Mouse (Mus musculus): Measurements from ENCODE around the gene Stk24. TPM values are rescaled to one million over a fixed set of nuclear protein-coding genes. Genes with fewer than 3 reads are reported as not detected.

Gene Stk24
- polyA plus RNA-seq, 1 experiment from 2014 or later: 39.2 TPM

GRCm38 (mm10) chr14:121279106-121279505 lies 100.7 kb downstream of the Stk24 start:
- no peak overlapping the region for H3K4me2 ChIP-seq (replicated peaks; ENCODE audit: low read depth)
- no peak overlapping the region for H3K27ac ChIP-seq (ENCODE audit: low read depth, low read length)
- TF ChIP-seq CTCF (IDR thresholded peaks at IDR 0.05; ENCODE audit: low read depth): peak; percentile 100
- no peaks in the 10 kb centered on the region for H3K9me3 ChIP-seq (ENCODE audit: control insufficient read depth)
- H3K9ac ChIP-seq (ENCODE audit: low read depth, low read length): no peak overlapping the region
- peak; percentile 72 for ATAC-seq
- peaks cover 62% of the 10 kb centered on the region for H3K36me3 ChIP-seq (ENCODE audit: control insufficient read depth, insufficient read depth)
- no peaks in the 10 kb centered on the region for H3K4me1 ChIP-seq (replicated peaks; ENCODE audit: control insufficient read depth, insufficient read depth, low read length)
- no peak overlapping the region for H3K4me3 ChIP-seq (ENCODE audit: low read depth, low read length)
- WGBS: 36% methylated on average over 6 of the region's 6 CpGs
- no peaks in the 10 kb centered on the region for H3K27me3 ChIP-seq (replicated peaks; ENCODE audit: control insufficient read depth, insufficient read depth, low read length)

GRCm38 (mm10) chr14:121276016-121276415 lies 103.8 kb downstream of the Stk24 start:
- H3K4me3 ChIP-seq (ENCODE audit: low read depth, low read length): no peak overlapping the region
- no peaks in the 10 kb centered on the region for H3K4me1 ChIP-seq (replicated peaks; ENCODE audit: control insufficient read depth, insufficient read depth, low read length)
- H3K9me3 ChIP-seq (ENCODE audit: control insufficient read depth): no peaks in the 10 kb centered on the region
- H3K27me3 ChIP-seq (replicated peaks; ENCODE audit: control insufficient read depth, insufficient read depth, low read length): no peaks in the 10 kb centered on the region
- peaks cover 63% of the 10 kb centered on the region for H3K36me3 ChIP-seq (ENCODE audit: control insufficient read depth, insufficient read depth)
- TF ChIP-seq CTCF (IDR thresholded peaks at IDR 0.05; ENCODE audit: low read depth): no peak
- 70% methylated on average over 10 of the region's 10 CpGs for WGBS
- no peak overlapping the region for H3K9ac ChIP-seq (ENCODE audit: low read depth, low read length)
- H3K27ac ChIP-seq (ENCODE audit: low read depth, low read length): no peak overlapping the region
- ATAC-seq: no peak
- no peak overlapping the region for H3K4me2 ChIP-seq (replicated peaks; ENCODE audit: low read depth)

- H3K4me2 ChIP-seq (replicated peaks; ENCODE audit: low read depth): no peak overlapping the region
- WGBS: 82% methylated on average over 12 of the region's 12 CpGs
- TF ChIP-seq CTCF (IDR thresholded peaks at IDR 0.05; ENCODE audit: low read depth): no peak
- H3K4me1 ChIP-seq (replicated peaks; ENCODE audit: control insufficient read depth, insufficient read depth, low read length): no peaks in the 10 kb centered on the region
- H3K27me3 ChIP-seq (replicated peaks; ENCODE audit: control insufficient read depth, insufficient read depth, low read length): no peaks in the 10 kb centered on the region
- H3K9ac ChIP-seq (ENCODE audit: low read depth, low read length): no peak overlapping the region
- no peak for ATAC-seq
- H3K27ac ChIP-seq (ENCODE audit: low read depth, low read length): no peak overlapping the region
- no peaks in the 10 kb centered on the region for H3K9me3 ChIP-seq (ENCODE audit: control insufficient read depth)
- H3K4me3 ChIP-seq (ENCODE audit: low read depth, low read length): no peak overlapping the region
- H3K36me3 ChIP-seq (ENCODE audit: control insufficient read depth, insufficient read depth): peaks cover 59% of the 10 kb centered on the region
These were observed 104.8 kb downstream of the Stk24 start for GRCm38 (mm10) chr14:121274985-121275384.

GRCm38 (mm10) chr14:121270490-121270889 lies 109.3 kb downstream of the Stk24 start:
- no peak for TF ChIP-seq CTCF (IDR thresholded peaks at IDR 0.05; ENCODE audit: low read depth)
- H3K9me3 ChIP-seq (ENCODE audit: control insufficient read depth): no peaks in the 10 kb centered on the region
- no peak overlapping the region for H3K9ac ChIP-seq (ENCODE audit: low read depth, low read length)
- no peaks in the 10 kb centered on the region for H3K4me1 ChIP-seq (replicated peaks; ENCODE audit: control insufficient read depth, insufficient read depth, low read length)
- no peak overlapping the region for H3K27ac ChIP-seq (ENCODE audit: low read depth, low read length)
- H3K4me3 ChIP-seq (ENCODE audit: low read depth, low read length): no peak overlapping the region
- 75% methylated on average over 6 of the region's 6 CpGs for WGBS
- no peaks in the 10 kb centered on the region for H3K27me3 ChIP-seq (replicated peaks; ENCODE audit: control insufficient read depth, insufficient read depth, low read length)
- no peak for ATAC-seq
- H3K36me3 ChIP-seq (ENCODE audit: control insufficient read depth, insufficient read depth): peaks cover 56% of the 10 kb centered on the region
- H3K4me2 ChIP-seq (replicated peaks; ENCODE audit: low read depth): no peak overlapping the region

- peaks cover 41% of the 10 kb centered on the region for H3K36me3 ChIP-seq (ENCODE audit: control insufficient read depth, insufficient read depth)
- no peaks in the 10 kb centered on the region for H3K9me3 ChIP-seq (ENCODE audit: control insufficient read depth)
- WGBS: 94% methylated on average over 8 of the region's 8 CpGs
These were observed 112.0 kb downstream of the Stk24 start for GRCm38 (mm10) chr14:121267801-121268200.

GRCm38 (mm10) chr14:121264453-121264852 lies 115.4 kb downstream of the Stk24 start:
- peak; percentile 61 for ATAC-seq
- no peak for TF ChIP-seq CTCF (IDR thresholded peaks at IDR 0.05; ENCODE audit: low read depth)
- Histone ChIP-seq H3K4me1 (replicated peaks; ENCODE audit: control insufficient read depth, insufficient read depth, low read length) (no peaks in the 10 kb centered on the region), H3K9ac (ENCODE audit: low read depth, low read length) (no peak overlapping the region), H3K4me2 (replicated peaks; ENCODE audit: low read depth) (no peak overlapping the region), H3K4me3 (ENCODE audit: low read depth, low read length) (no peak overlapping the region), H3K36me3 (ENCODE audit: control insufficient read depth, insufficient read depth) (peaks cover 24% of the 10 kb centered on the region; the same call in 1 of the 2 replicates), H3K27ac (ENCODE audit: low read depth, low read length) (no peak overlapping the region), H3K27me3 (replicated peaks; ENCODE audit: control insufficient read depth, insufficient read depth, low read length) (no peaks in the 10 kb centered on the region), H3K9me3 (ENCODE audit: control insufficient read depth) (no peaks in the 10 kb centered on the region)
- 33% methylated on average over 6 of the region's 6 CpGs for WGBS

More at GRCm38 (mm10) chr14:121267801-121268200, 112.0 kb downstream of the Stk24 start:
- H3K27me3 ChIP-seq (replicated peaks; ENCODE audit: control insufficient read depth, insufficient read depth, low read length): no peaks in the 10 kb centered on the region
- TF ChIP-seq CTCF (IDR thresholded peaks at IDR 0.05; ENCODE audit: low read depth): no peak
- no peak overlapping the region for H3K9ac ChIP-seq (ENCODE audit: low read depth, low read length)
- no peak overlapping the region for H3K4me3 ChIP-seq (ENCODE audit: low read depth, low read length)
- ATAC-seq: no peak
- no peak overlapping the region for H3K27ac ChIP-seq (ENCODE audit: low read depth, low read length)
- H3K4me1 ChIP-seq (replicated peaks; ENCODE audit: control insufficient read depth, insufficient read depth, low read length): no peaks in the 10 kb centered on the region
- no peak overlapping the region for H3K4me2 ChIP-seq (replicated peaks; ENCODE audit: low read depth)

- peak; percentile 38 for ATAC-seq
- Histone ChIP-seq H3K4me3 (ENCODE audit: low read depth, low read length) (no peak overlapping the region), H3K27me3 (replicated peaks; ENCODE audit: control insufficient read depth, insufficient read depth, low read length) (no peaks in the 10 kb centered on the region), H3K27ac (ENCODE audit: low read depth, low read length) (no peak overlapping the region), H3K4me1 (replicated peaks; ENCODE audit: control insufficient read depth, insufficient read depth, low read length) (no peaks in the 10 kb centered on the region), H3K4me2 (replicated peaks; ENCODE audit: low read depth) (no peak overlapping the region), H3K36me3 (ENCODE audit: control insufficient read depth, insufficient read depth) (peaks cover 24% of the 10 kb centered on the region; the same call in 1 of the 2 replicates), H3K9me3 (ENCODE audit: control insufficient read depth) (no peaks in the 10 kb centered on the region), H3K9ac (ENCODE audit: low read depth, low read length) (no peak overlapping the region)
- WGBS: 57% methylated on average over 2 of the region's 2 CpGs
- no peak for TF ChIP-seq CTCF (IDR thresholded peaks at IDR 0.05; ENCODE audit: low read depth)
These were observed 115.9 kb downstream of the Stk24 start for GRCm38 (mm10) chr14:121263912-121264311.

All from intestine, postnatal 0 days (tissue).